Mouse (Mus musculus) urinary bladder, postnatal 25 days (tissue): ENCODE data around the gene Tent5d.
A peak's percentile ranks its signal among the peaks of the same experiment; 100 is the strongest.

Source experiments
- DNase-seq: peaks from one replicate; pipeline ENCODE4 v3.0.0; 2022; ENCODE audit warnings: low spot score

Gene Tent5d

GRCm38 (mm10) chrX:107792290-107792689 lies at the start of gene Tent5d:
Gene Tent5d, plus strand, starts transcription at chrX:107792590.
- no peak for DNase-seq

- DNase-seq: no peak
These were observed 24.5 kb upstream of the Tent5d start for GRCm38 (mm10) chrX:107767896-107768295.

GRCm38 (mm10) chrX:107790136-107790535 lies 2.3 kb upstream of the Tent5d start:
- no peak for DNase-seq

GRCm38 (mm10) chrX:107790750-107791493 lies 1.5 kb upstream of the Tent5d start:
- DNase-seq: no peak

GRCm38 (mm10) chrX:107795785-107796184 lies 3.4 kb downstream of the Tent5d start:
- DNase-seq: no peak

GRCm38 (mm10) chrX:107796919-107797318 lies 4.5 kb downstream of the Tent5d start:
- DNase-seq: no peak

GRCm38 (mm10) chrX:107812120-107812519 lies 19.7 kb downstream of the Tent5d start:
- DNase-seq: no peak

GRCm38 (mm10) chrX:107815502-107816217 lies 23.3 kb downstream of the Tent5d start:
- DNase-seq: peak; percentile 8

- DNase-seq: peak; percentile 73
These were observed 23.8 kb downstream of the Tent5d start, which contains the start of gene 2610002M06Rik for GRCm38 (mm10) chrX:107816218-107816554. Gene 2610002M06Rik, minus strand, starts transcription at chrX:107816334.

- DNase-seq: no peak
These were observed 24.3 kb downstream of the Tent5d start for GRCm38 (mm10) chrX:107816726-107817125.

GRCm38 (mm10) chrX:107858165-107858564 lies 65.8 kb downstream of the Tent5d start:
- no peak for DNase-seq
